Mouse (Mus musculus) heart, adult 2 months (tissue): Measurements from ENCODE around the gene Usp44.

ENCODE experiments used
- CTCF ChIP-seq: fragments of 200-600 bp; IDR thresholded peaks from 2 replicates; pipeline ENCODE4 v1.8.1; 2022; ENCODE audit warnings: antibody characterized with exemption, mild to moderate bottlenecking, moderate library complexity
- POLR2A ChIP-seq: fragments of 200-500 bp; IDR thresholded peaks from 2 replicates; pipeline ENCODE4 v1.6.1; 2011; ENCODE audit warnings: mild to moderate bottlenecking, low read depth, low read length, control low read depth; ENCODE audit not compliant: insufficient read depth

- TF ChIP-seq CTCF (no peak), POLR2A (no peak)
Measured at GRCm38 (mm10) chr10:93892551-93892950, 61.2 kb downstream of the Usp44 start.
